ENCODE assay signal across 17 mouse cellular contexts in genomic region chr2:155030831-155031230, GRCm38 (mm10). TPM values are rescaled to one million over a fixed set of nuclear protein-coding genes. Genes with fewer than 3 reads are reported as not detected.
"Had no signal": no experiment of that assay in that cellular context is flagged by ENCODE, and none has a peak within 500 bp of the region (broad histone marks: within the 10 kb centered on the region; RNA-seq: fewer than 3 reads in every experiment).

No protein-coding gene starts in this region.

- H3K27ac ChIP-seq: kidney, postnatal 0 days; limb, embryonic 10.5 days; liver, embryonic 15.5 days; lung, embryonic 15.5 days; neural tube, embryonic 12.5 days; stomach, postnatal 0 days had no signal

- H3K9ac ChIP-seq: liver, embryonic 15.5 days; lung, embryonic 15.5 days; neural tube, embryonic 12.5 days had no signal

- DNase-seq: kidney, adult 11 months; kidney, adult 9 months; kidney, postnatal 36 days; lung, postnatal 36 days; midbrain, embryonic 14.5 days; thymus, adult 2 months; thymus, postnatal 25 days had no signal

- H3K4me3 ChIP-seq: limb, embryonic 10.5 days; liver, embryonic 15.5 days; lung, embryonic 15.5 days; neural tube, embryonic 12.5 days had no signal

- H3K4me1 ChIP-seq: liver, embryonic 15.5 days; neural tube, embryonic 12.5 days had no signal

- H3K9me3 ChIP-seq: limb, embryonic 10.5 days; liver, embryonic 15.5 days; lung, embryonic 15.5 days; neural tube, embryonic 12.5 days had no signal

- H3K27me3 ChIP-seq: lung, embryonic 15.5 days; neural tube, embryonic 12.5 days had no signal

- H3K36me3 ChIP-seq: limb, embryonic 10.5 days; liver, embryonic 15.5 days; lung, embryonic 15.5 days; neural tube, embryonic 12.5 days had no signal

- H3K4me2 ChIP-seq: liver, embryonic 11.5 days; liver, embryonic 15.5 days; lung, embryonic 15.5 days; neural tube, embryonic 12.5 days had no signal

RNA-seq across cellular contexts. Expression of gene Gm14226, which starts 12.8 kb away (rescaled TPM):
- total RNA-seq: megakaryocyte progenitor cell, adult 5-6 weeks; monocyte, adult 5-6 weeks; neutrophil, adult 5-6 weeks had no signal
